Mouse (Mus musculus): ENCODE measurements at regions not wholly inside any gene's neighbourhood (a gene's known extent, or its start where the extent isn't known, plus 50 kb on each side); places are given as distances from the start of the nearest gene placed in this dataset.

DNA sequence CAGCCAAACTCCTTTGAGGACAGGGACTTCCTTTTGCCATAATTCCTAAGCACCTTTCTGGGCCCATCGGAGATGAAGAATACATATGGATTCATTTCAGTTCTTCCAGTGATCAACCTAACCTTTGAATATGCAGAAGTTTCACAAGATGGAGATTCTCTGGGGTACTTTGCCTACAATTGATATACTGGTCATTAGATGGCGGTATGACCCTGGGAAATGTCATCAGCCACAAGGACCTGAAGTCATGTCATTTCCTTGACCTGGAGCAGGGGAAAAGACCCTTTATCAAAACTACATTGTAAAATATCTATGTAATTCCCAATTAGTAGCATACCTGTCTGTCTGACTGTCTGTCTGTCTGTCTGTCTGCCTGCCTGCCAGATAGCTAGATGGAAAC, 164.0 kb upstream of the Slc24a3 start:
- DNase-seq (ENCODE audit: low read depth, low spot score): no peak

- DNase-seq (ENCODE audit: low read depth, low spot score): no peak
These were observed 156.9 kb upstream of the Slc24a3 start for GRCm38 (mm10) chr2:145010674-145011073.

DNA sequence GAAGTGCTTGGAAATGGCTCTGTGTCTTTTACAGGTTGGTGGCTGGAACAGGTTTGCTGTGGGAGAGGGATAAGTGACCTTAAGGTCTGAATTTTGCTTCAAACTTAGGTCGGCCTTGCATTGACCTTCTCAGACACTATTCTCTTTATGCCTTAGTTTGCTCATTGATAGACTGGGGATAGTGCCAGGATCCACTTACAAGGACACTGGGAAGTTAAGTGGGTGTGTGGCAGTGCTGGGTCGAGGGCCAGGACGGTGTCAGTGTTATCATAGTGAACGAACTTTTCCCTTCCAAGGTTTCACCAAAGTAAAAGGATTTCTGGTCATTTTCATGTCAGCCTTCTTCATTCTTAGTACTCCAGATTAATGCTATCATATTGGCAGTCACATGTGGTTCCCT, 156.3 kb upstream of the Slc24a3 start:
- no peak for DNase-seq (ENCODE audit: low read depth, low spot score)

- no peak for DNase-seq (ENCODE audit: low read depth, low spot score)
These were observed 151.6 kb upstream of the Slc24a3 start for GRCm38 (mm10) chr2:145015951-145016350.

- no peak for DNase-seq (ENCODE audit: low read depth, low spot score)
These were observed 150.6 kb upstream of the Slc24a3 start for GRCm38 (mm10) chr2:145016939-145017338.

- no peak for DNase-seq (ENCODE audit: low read depth, low spot score)
These were observed 149.9 kb upstream of the Slc24a3 start for GRCm38 (mm10) chr2:145017625-145018167.

DNA sequence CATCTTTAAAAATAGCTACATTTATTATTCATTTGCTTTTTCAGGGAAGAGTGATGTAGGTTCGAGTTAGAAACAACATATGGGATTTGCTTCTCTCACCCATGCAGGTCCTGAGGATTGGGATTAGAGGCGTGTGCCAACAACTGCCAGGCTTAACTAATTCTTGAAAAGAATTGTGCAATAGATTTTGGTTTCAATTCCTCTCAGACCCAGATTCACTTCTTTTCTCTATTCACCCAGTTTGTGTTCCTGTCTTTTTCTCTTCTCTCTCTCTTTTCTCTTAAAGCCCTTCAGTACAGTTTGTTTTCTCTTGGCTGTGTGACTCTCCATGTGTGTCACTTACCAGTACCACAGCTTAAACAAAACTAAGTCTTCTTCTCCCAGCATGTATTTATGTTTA, 119.8 kb upstream of the Slc24a3 start:
- no peak for DNase-seq (ENCODE audit: low read depth, low spot score)

- DNase-seq (ENCODE audit: low read depth, low spot score): no peak
These were observed 117.7 kb upstream of the Slc24a3 start for GRCm38 (mm10) chr2:145049655-145050376.

DNA sequence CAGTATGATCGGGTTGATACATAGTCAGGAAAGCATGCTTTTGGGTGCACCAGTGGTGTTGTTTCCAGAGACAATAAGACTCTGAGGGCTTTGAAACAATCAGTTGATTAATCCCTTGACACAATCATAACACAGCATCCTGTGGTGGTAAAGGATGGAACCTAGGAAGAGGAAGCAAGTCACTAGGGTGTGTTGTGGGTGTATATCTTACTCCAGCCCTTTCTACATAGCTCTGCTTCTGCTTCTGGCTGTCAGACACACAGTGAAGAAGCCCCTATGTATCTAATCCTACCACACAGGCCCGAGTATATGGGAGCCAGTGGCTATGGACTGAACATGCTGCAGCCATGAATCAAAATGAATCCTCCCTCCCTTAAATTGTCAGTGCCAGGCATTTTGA, 115.1 kb upstream of the Slc24a3 start:
- DNase-seq (ENCODE audit: low read depth, low spot score): no peak

DNA sequence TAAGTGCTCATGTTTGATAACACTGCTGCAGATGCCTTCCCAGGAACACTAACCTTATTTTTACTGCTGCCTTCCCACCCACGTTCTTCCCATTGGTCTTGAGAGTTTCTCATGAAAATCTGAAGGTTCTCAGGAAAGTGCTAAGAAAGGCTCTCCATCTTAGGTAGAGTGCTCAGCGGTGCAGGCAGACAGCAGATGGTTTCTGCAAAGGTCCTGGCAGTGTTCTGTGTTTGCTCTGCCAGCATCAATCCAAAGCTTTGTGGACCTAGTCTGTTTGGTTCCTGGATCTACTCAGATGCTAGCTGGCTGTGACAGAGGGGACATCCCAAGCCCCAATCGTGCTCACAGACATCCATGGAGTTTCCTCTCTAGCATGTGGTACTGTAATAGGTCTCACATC, 111.3 kb upstream of the Slc24a3 start:
- DNase-seq (ENCODE audit: low read depth, low spot score): no peak

- DNase-seq (ENCODE audit: low read depth, low spot score): no peak
These were observed 110.8 kb upstream of the Slc24a3 start for GRCm38 (mm10) chr2:145056762-145057161.

- DNase-seq (ENCODE audit: low read depth, low spot score): no peak
These were observed 97.6 kb upstream of the Slc24a3 start for GRCm38 (mm10) chr2:145069931-145070330.

- no peak for DNase-seq (ENCODE audit: low read depth, low spot score)
These were observed 85.6 kb upstream of the Slc24a3 start for GRCm38 (mm10) chr2:145081926-145082325.

DNA sequence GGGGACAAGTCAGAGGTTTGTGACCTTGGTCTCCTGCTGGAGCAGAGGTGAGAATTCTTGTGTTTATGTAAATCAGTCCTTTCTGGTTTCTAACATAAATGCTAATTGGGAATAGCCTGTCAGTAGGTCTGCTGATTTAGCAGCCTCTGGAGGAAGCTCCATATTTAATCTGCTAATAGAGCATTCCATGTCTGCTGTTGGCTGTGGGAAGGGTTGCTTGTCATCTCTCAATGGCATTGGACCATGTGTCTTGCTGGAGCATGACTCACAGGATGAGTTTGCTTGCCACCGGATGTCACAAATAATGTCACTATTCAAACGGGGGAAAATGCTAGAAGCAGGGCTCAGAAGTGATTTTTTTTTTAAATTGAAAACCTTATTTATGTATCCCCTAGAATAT, 82.9 kb upstream of the Slc24a3 start:
- DNase-seq (ENCODE audit: low read depth, low spot score): no peak

DNA sequence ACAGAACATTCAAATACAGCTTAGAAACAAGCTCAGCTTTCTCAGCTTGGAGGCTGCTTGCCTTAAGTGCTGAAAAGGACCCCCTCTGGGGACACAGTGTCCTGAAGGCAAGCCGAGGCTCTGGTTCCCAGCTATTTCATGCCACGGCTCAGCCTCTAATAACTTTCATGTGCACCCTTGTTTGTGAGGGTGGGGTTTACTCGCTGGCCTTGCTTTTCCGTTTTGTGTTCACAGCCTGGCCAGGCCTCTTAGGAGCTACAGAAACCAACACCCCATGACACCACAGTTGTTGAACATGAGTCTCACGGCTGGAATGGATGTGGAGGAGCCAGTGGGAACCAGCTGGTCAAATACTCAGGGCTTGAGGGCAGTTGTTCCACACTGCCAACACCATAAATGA, 81.4 kb upstream of the Slc24a3 start:
- DNase-seq (ENCODE audit: low read depth, low spot score): peak; percentile 11

GRCm38 (mm10) chr2:145103295-145103694, 64.3 kb upstream of the Slc24a3 start:
- DNase-seq (ENCODE audit: low read depth, low spot score): no peak

- no peak for DNase-seq (ENCODE audit: low read depth, low spot score)
These were observed 55.9 kb upstream of the Slc24a3 start for GRCm38 (mm10) chr2:145111615-145112014.

GRCm38 (mm10) chr2:145115043-145115442, 52.5 kb upstream of the Slc24a3 start:
- DNase-seq (ENCODE audit: low read depth, low spot score): no peak
